Mouse (Mus musculus) fibroblast of lung, adult 2 months (primary cell): ENCODE measurements at regions not wholly inside any gene's neighbourhood (a gene's known extent, or its start where the extent isn't known, plus 50 kb on each side); places are given as distances from the start of the nearest gene placed in this dataset.

Experiments
- DNase-seq: peaks from one replicate; pipeline ENCODE4 v3.0.0-alpha.2; 2011; ENCODE audit warnings: low read depth

GRCm38 (mm10) chr8:24287861-24288260 lies 437.8 kb downstream of the Adam3 start:
- DNase-seq = no peak

- no peak for DNase-seq
Observed at GRCm38 (mm10) chr8:24284966-24285365, 440.7 kb downstream of the Adam3 start.

- no peak for DNase-seq
Observed at GRCm38 (mm10) chr8:24283901-24284405, 441.7 kb downstream of the Adam3 start.

GRCm38 (mm10) chr8:24280296-24280695 lies 445.4 kb downstream of the Adam3 start:
- no peak for DNase-seq

GRCm38 (mm10) chr8:24278391-24278790 lies 447.3 kb downstream of the Adam3 start:
- no peak for DNase-seq

- DNase-seq = no peak
Observed at GRCm38 (mm10) chr8:24261359-24261758, 464.3 kb downstream of the Adam3 start.

- no peak for DNase-seq
Observed at GRCm38 (mm10) chr8:24258622-24259021, 467.0 kb downstream of the Adam3 start.

- DNase-seq = no peak
Observed at GRCm38 (mm10) chr8:24242211-24242610, 483.4 kb downstream of the Adam3 start.

- no peak for DNase-seq
Observed at GRCm38 (mm10) chr8:24240211-24240983, 485.3 kb downstream of the Adam3 start.

- no peak for DNase-seq
Observed at GRCm38 (mm10) chr8:24234981-24235380, 490.7 kb downstream of the Adam3 start.

- DNase-seq = no peak
Observed at GRCm38 (mm10) chr8:24228148-24228547, 497.5 kb downstream of the Adam3 start.

GRCm38 (mm10) chr8:24227331-24228072 lies 498.1 kb downstream of the Adam3 start:
- DNase-seq = peak; percentile 51

- DNase-seq = no peak
Observed at GRCm38 (mm10) chr8:24220222-24220621, 505.4 kb downstream of the Adam3 start.

GRCm38 (mm10) chr8:24216655-24217054 lies 509.0 kb downstream of the Adam3 start:
- DNase-seq = no peak

GRCm38 (mm10) chr8:24215510-24216138 lies 510.0 kb downstream of the Adam3 start:
- DNase-seq = no peak

GRCm38 (mm10) chr8:24214315-24214714 lies 511.3 kb downstream of the Adam3 start:
- DNase-seq = no peak

GRCm38 (mm10) chr8:24212216-24213200 lies 513.1 kb downstream of the Adam3 start:
- no peak for DNase-seq

- no peak for DNase-seq
Observed at GRCm38 (mm10) chr8:24211091-24211490, 514.6 kb downstream of the Adam3 start.
